Mouse (Mus musculus) kidney, embryonic 16.5 days (tissue): ENCODE results near the gene Vdac2. TPM values are rescaled to one million over a fixed set of nuclear protein-coding genes. Genes with fewer than 3 reads are reported as not detected.

ENCODE experiments used
- ATAC-seq: fragments of 200-750 bp; cut with Nextera tagmentation; 2 replicates; pipeline ENCODE4 v1.8.0; 2017; ENCODE audit warnings: moderate TSS enrichment; ENCODE audit not compliant: low FRiP score, low TSS enrichment
- H3K27ac ChIP-seq: fragments of 300-500 bp; sonication (generic); 2 replicates; pipeline ENCODE4 v1.5.1; 2014; ENCODE audit warnings: low read length
- H3K27me3 ChIP-seq: fragments of 300-500 bp; sonication (generic); 2 replicates; pipeline ENCODE4 v1.6.1; 2014; ENCODE audit warnings: low read length, control low read depth, mixed read lengths; ENCODE audit not compliant: insufficient read depth
- H3K36me3 ChIP-seq: fragments of 300-500 bp; sonication (generic); 2 replicates; pipeline ENCODE4 v1.6.1; 2014; ENCODE audit warnings: low read length, control low read depth, mixed read lengths; ENCODE audit not compliant: insufficient read depth
- H3K4me1 ChIP-seq: fragments of 300-500 bp; sonication (generic); 2 replicates; pipeline ENCODE4 v1.6.1; 2014; ENCODE audit warnings: low read length, control low read depth, mixed read lengths; ENCODE audit not compliant: insufficient read depth
- H3K4me2 ChIP-seq: fragments of 300-500 bp; sonication (generic); replicated peaks from 2 replicates; pipeline ENCODE4 v1.6.1; 2014; ENCODE audit warnings: low read depth, low read length
- H3K4me3 ChIP-seq: fragments of 300-500 bp; sonication (generic); 2 replicates; pipeline ENCODE4 v1.5.1; 2014; ENCODE audit warnings: mild to moderate bottlenecking, low read length
- H3K9ac ChIP-seq: fragments of 300-500 bp; sonication (generic); replicated peaks from 2 replicates; pipeline ENCODE4 v1.6.1; 2014; ENCODE audit warnings: low read length
- H3K9me3 ChIP-seq: fragments of 300-500 bp; sonication (generic); 2 replicates; pipeline ENCODE4 v1.6.1; 2016; ENCODE audit warnings: low read length, control low read depth
- WGBS: fragments of 180-500 bp; shearing (Covaris S2); extraction: QIAGEN DNeasy Blood & Tissue Kit; methylation state at CpG from one replicate; pipeline ENCODE4 v1.1.7; 2014; 5-methylcytosine and 5-hydroxymethylcytosine counted together
- polyA plus RNA-seq: library from polyadenylated mRNA; unstranded; fragments of >200 nt; fragmentation: Nextera tagmentation; extraction: Ambion mirVana; gene quantifications from 2 replicates; pipeline ENCODE4 v1.2.1, GENCODE M21; 2015

Gene Vdac2
- polyA plus RNA-seq = 344 and 350 TPM in 2 replicates

- no peak within 1 kb of the TSS for H3K4me3 ChIP-seq
- no peak within 1 kb of the TSS for H3K9ac ChIP-seq
- no peak for ATAC-seq
- no peaks in the 10 kb centered on the region for H3K36me3 ChIP-seq
- 83% methylated on average over 2 of the region's 2 CpGs for WGBS
- H3K27ac ChIP-seq = peak within 1 kb of the TSS; percentile 61; the same call in 1 of the 2 replicates
- no peaks in the 10 kb centered on the region for H3K9me3 ChIP-seq
- H3K4me2 ChIP-seq = no peak within 1 kb of the TSS
- peaks cover 31% of the 10 kb centered on the region for H3K4me1 ChIP-seq
- H3K27me3 ChIP-seq = no peaks in the 10 kb centered on the region
Measured at GRCm38 (mm10) chr14:21824938-21825337, at the start of gene Vdac2. TSS of gene Vdac2 (plus strand) at chr14:21825238.

GRCm38 (mm10) chr14:21776201-21776600 is 48.8 kb upstream of the Vdac2 start:
- Histone ChIP-seq H3K9me3 (0 out of 2 replicates have a peak, but pooled peaks cover 2% of the 10 kb centered on the region), H3K4me1 (no peaks in the 10 kb centered on the region), H3K9ac (no peak overlapping the region), H3K27ac (no peak overlapping the region), H3K4me2 (no peak overlapping the region), H3K36me3 (peaks cover 31% of the 10 kb centered on the region), H3K4me3 (no peak overlapping the region), H3K27me3 (no peaks in the 10 kb centered on the region)
- WGBS = 95% methylated on average over 4 of the region's 4 CpGs
- ATAC-seq = no peak

- Histone ChIP-seq H3K36me3 (peaks cover 11% of the 10 kb centered on the region), H3K27me3 (no peaks in the 10 kb centered on the region), H3K9me3 (no peaks in the 10 kb centered on the region), H3K9ac (no peak overlapping the region), H3K4me2 (no peak overlapping the region), H3K4me1 (0 out of 2 replicates have a peak, but pooled peaks cover 3% of the 10 kb centered on the region), H3K4me3 (no peak overlapping the region), H3K27ac (peak overlapping the region; percentile 69; the same call in 1 of the 2 replicates)
- WGBS = 83% methylated on average over 4 of the region's 4 CpGs
- 0 out of 2 replicates have a peak, but pooled peaks have one; percentile 67 for ATAC-seq
Measured at GRCm38 (mm10) chr14:21786500-21786899, 38.5 kb upstream of the Vdac2 start.

GRCm38 (mm10) chr14:21787374-21787773 is 37.7 kb upstream of the Vdac2 start:
- 0 out of 2 replicates have a peak overlapping the region, but pooled peaks have one; percentile 20 for H3K27ac ChIP-seq
- 66% methylated on average over 3 of the region's 3 CpGs for WGBS

GRCm38 (mm10) chr14:21788121-21788520 is 36.9 kb upstream of the Vdac2 start:
- peak overlapping the region; percentile 8; the same call in 1 of the 2 replicates for H3K27ac ChIP-seq
- H3K27me3 ChIP-seq = no peaks in the 10 kb centered on the region
- no peak overlapping the region for H3K9ac ChIP-seq
- peaks cover 19% of the 10 kb centered on the region for H3K36me3 ChIP-seq
- ATAC-seq = no peak
- 86% methylated on average over 5 of the region's 5 CpGs for WGBS
- H3K4me2 ChIP-seq = no peak overlapping the region
- no peak overlapping the region for H3K4me3 ChIP-seq
- 0 out of 2 replicates have a peak, but pooled peaks cover 3% of the 10 kb centered on the region for H3K4me1 ChIP-seq
- no peaks in the 10 kb centered on the region for H3K9me3 ChIP-seq

More at GRCm38 (mm10) chr14:21787374-21787773, 37.7 kb upstream of the Vdac2 start:
- Histone ChIP-seq H3K36me3 (peaks cover 14% of the 10 kb centered on the region), H3K4me1 (0 out of 2 replicates have a peak, but pooled peaks cover 3% of the 10 kb centered on the region), H3K9me3 (no peaks in the 10 kb centered on the region), H3K27me3 (no peaks in the 10 kb centered on the region), H3K9ac (no peak overlapping the region), H3K4me3 (no peak overlapping the region), H3K4me2 (no peak overlapping the region)
- ATAC-seq = peak; percentile 71

DNA sequence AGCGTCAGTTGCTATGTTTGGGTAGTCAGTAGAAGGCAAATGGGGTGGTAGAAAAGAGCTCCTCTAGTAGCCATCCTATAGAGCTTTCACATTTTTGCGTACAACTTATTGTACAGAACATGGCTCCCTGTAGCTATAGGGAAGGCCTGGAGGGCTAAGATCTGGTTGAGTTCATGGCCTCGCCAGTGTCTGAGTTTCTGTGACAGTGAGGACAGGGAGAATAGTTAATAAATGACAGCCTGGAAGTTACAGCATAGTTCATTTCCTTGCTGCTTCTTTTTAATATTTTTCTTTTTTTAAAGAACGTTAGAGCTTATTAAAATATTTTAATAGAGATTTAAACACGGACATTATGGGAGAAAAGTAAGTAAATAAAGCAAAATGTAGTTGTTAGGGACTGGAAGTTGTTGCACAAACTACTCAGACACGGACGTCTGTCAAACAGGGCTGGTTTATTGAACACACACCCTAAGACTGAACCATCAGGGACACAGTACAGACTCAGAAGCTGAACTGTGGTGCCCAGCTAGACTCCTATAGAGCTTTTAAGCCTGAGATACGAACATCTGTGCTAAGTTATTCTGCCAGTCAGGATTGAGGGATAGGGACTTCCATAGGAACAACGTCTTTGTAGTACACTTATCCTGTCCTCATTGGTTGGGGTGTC is 34.3 kb upstream of the Vdac2 start:
- peaks cover 5% of the 10 kb centered on the region; the same call in 1 of the 2 replicates for H3K4me1 ChIP-seq
- H3K4me3 ChIP-seq = no peak overlapping the region
- H3K9ac ChIP-seq = no peak overlapping the region
- H3K27me3 ChIP-seq = no peaks in the 10 kb centered on the region
- H3K4me2 ChIP-seq = no peak overlapping the region
- peaks cover 8% of the 10 kb centered on the region for H3K36me3 ChIP-seq
- ATAC-seq = no peak
- WGBS = 79% methylated on average over 9 of the region's 9 CpGs
- no peaks in the 10 kb centered on the region for H3K9me3 ChIP-seq
- H3K27ac ChIP-seq = no peak overlapping the region; the same call in 1 of the 2 replicates

DNA sequence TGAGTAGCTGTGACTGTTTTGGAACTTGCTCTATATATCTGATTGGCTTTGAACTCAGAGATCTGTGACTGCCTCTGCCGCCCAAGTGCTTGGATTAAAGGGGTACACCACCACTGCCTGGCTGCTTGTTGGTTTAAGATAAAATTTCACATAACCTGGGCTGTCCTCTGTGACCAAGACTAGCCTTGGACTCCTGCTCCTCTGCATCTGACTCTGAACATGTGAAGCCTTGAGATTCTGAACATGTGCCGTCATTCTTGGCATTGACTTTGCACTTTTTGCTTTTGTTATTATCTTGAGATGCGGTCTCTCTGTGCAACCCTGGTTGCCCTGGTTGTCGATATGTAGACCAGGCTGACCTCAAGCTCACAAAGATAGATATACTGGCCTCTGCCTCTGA is 33.3 kb upstream of the Vdac2 start:
- Histone ChIP-seq H3K36me3 (peaks cover 8% of the 10 kb centered on the region), H3K4me1 (peaks cover 5% of the 10 kb centered on the region; the same call in 1 of the 2 replicates), H3K4me2 (no peak overlapping the region), H3K9me3 (no peaks in the 10 kb centered on the region), H3K27me3 (no peaks in the 10 kb centered on the region), H3K4me3 (no peak overlapping the region), H3K9ac (no peak overlapping the region), H3K27ac (no peak overlapping the region)
- no peak for ATAC-seq
- WGBS = 90% methylated on average over 4 of the region's 4 CpGs

DNA sequence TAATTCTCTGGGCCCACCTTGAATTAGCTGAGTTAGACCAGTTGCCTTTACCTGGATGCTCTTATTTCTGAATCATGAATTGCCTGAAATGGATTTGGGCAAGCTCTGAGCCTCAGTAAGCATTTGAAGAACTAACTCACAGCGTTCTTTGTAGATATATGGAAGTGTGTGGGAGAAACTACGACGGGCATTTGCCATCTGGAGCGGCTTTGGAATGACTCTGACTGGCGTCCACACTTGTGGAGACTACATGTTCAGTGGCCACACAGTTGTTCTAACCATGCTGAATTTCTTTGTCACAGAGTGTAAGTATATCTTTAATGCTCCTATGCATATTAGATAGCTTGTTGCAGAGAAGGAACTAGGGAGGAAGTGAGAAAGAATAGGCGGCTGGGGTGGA is 32.8 kb upstream of the Vdac2 start:
- WGBS = 92% methylated on average over 6 of the region's 6 CpGs

DNA sequence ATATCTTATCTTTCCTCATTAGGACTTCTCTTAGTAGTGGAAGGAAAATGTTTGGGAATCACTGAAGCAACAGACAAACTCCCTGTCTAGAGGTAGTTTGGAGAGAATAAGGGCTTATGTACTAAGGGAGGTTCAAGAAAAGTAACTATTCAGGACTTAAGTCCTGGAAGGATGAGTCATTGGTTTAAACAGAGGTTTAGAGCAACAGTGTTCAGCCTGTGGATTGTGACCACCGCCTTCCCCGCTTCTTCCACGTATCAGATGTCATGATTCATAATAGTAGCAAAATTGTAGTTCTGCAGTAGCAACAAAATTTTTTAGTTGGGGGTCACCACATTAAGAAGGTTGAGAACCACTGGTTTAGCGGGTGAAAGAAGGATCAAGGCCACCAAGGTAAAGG is 24.4 kb upstream of the Vdac2 start:
- H3K4me2 ChIP-seq = no peak overlapping the region
- H3K27ac ChIP-seq = no peak overlapping the region
- no peaks in the 10 kb centered on the region for H3K9me3 ChIP-seq
- ATAC-seq = no peak
- H3K9ac ChIP-seq = no peak overlapping the region
- no peaks in the 10 kb centered on the region for H3K4me1 ChIP-seq
- H3K36me3 ChIP-seq = peaks cover 13% of the 10 kb centered on the region
- no peaks in the 10 kb centered on the region for H3K27me3 ChIP-seq
- WGBS = 91% methylated on average over 4 of the region's 4 CpGs
- H3K4me3 ChIP-seq = no peak overlapping the region

More for the DNA sequence above, 32.8 kb upstream of the Vdac2 start:
- ATAC-seq = no peak
- Histone ChIP-seq H3K27me3 (no peaks in the 10 kb centered on the region), H3K4me1 (peaks cover 5% of the 10 kb centered on the region; the same call in 1 of the 2 replicates), H3K9ac (no peak overlapping the region), H3K4me3 (no peak overlapping the region), H3K9me3 (no peaks in the 10 kb centered on the region), H3K27ac (no peak overlapping the region), H3K4me2 (no peak overlapping the region), H3K36me3 (peaks cover 8% of the 10 kb centered on the region)

- Histone ChIP-seq H3K27ac (no peak overlapping the region), H3K4me3 (no peak overlapping the region), H3K9me3 (no peaks in the 10 kb centered on the region), H3K4me2 (no peak overlapping the region), H3K4me1 (no peaks in the 10 kb centered on the region), H3K27me3 (no peaks in the 10 kb centered on the region), H3K9ac (no peak overlapping the region), H3K36me3 (peaks cover 13% of the 10 kb centered on the region)
- WGBS = 88% methylated on average over 7 of the region's 7 CpGs
- no peak for ATAC-seq
Measured at GRCm38 (mm10) chr14:21801624-21802023, 23.4 kb upstream of the Vdac2 start.
